Mouse (Mus musculus): ENCODE data around the gene Nras. TPM values are rescaled to one million over a fixed set of nuclear protein-coding genes. Genes with fewer than 3 reads are reported as not detected.
A peak's percentile ranks its signal among the peaks of the same experiment; 100 is the strongest.

Gene Nras
- total RNA-seq, 2 experiments from 2014 or later = 50.1 to 53.5 TPM

- intact Hi-C loops (cut with DNase I) = no loop called here
- DNase-seq = peak; percentile 57
- no peak for TF ChIP-seq CTCF (IDR thresholded peaks at IDR 0.05)
- H3K27ac ChIP-seq = peak overlapping the region; percentile 94
- no peak overlapping the region for H3K4me3 ChIP-seq
Measured at GRCm38 (mm10) chr3:103068971-103069370, 10.9 kb downstream of the Nras start.

GRCm38 (mm10) chr3:103073771-103074170 lies 15.7 kb downstream of the Nras start, which contains the start of gene Ampd1:
Gene Ampd1, plus strand, starts transcription at chr3:103074014.
- DNase-seq = no peak

GRCm38 (mm10) chr3:103075871-103076270 lies 17.8 kb downstream of the Nras start:
- no peak for TF ChIP-seq CTCF (IDR thresholded peaks at IDR 0.05)
- Histone ChIP-seq H3K27ac (peak overlapping the region; percentile 94), H3K4me3 (peak overlapping the region; percentile 78)
- peak; percentile 60 for DNase-seq
- intact Hi-C loops (cut with DNase I) = no loop called here

More at GRCm38 (mm10) chr3:103073771-103074170, 15.7 kb downstream of the Nras start, which contains the start of gene Ampd1:
- TF ChIP-seq CTCF (IDR thresholded peaks at IDR 0.05) = no peak
- Histone ChIP-seq H3K4me3 (peak within 1 kb of the TSS; percentile 78), H3K27ac (peak within 1 kb of the TSS; percentile 94)
- intact Hi-C loops (cut with DNase I) = no loop called here

GRCm38 (mm10) chr3:103076476-103076875 lies 18.4 kb downstream of the Nras start:
- DNase-seq = peak; percentile 61
- H3K27ac ChIP-seq = peak overlapping the region; percentile 94
- intact Hi-C loops (cut with DNase I) = no loop called here
- H3K4me3 ChIP-seq = peak overlapping the region; percentile 78
- TF ChIP-seq CTCF (IDR thresholded peaks at IDR 0.05) = no peak

- TF ChIP-seq CTCF (IDR thresholded peaks at IDR 0.05) = no peak
- intact Hi-C loops (cut with DNase I) = no loop called here
- peak overlapping the region; percentile 78 for H3K4me3 ChIP-seq
- peak overlapping the region; percentile 94 for H3K27ac ChIP-seq
- peak; percentile 76 for DNase-seq
Measured at GRCm38 (mm10) chr3:103079301-103079700, 21.2 kb downstream of the Nras start.

- intact Hi-C loops (cut with DNase I) = no loop called here
Measured at GRCm38 (mm10) chr3:103081051-103081450, 23.0 kb downstream of the Nras start.

GRCm38 (mm10) chr3:103081861-103082453 lies 23.9 kb downstream of the Nras start:
- peak; percentile 55 for DNase-seq
- TF ChIP-seq CTCF (IDR thresholded peaks at IDR 0.05) = no peak
- peak overlapping the region; percentile 94 for H3K27ac ChIP-seq
- peak overlapping the region; percentile 34 for H3K4me3 ChIP-seq
- intact Hi-C loops (cut with DNase I) = no loop called here

More at GRCm38 (mm10) chr3:103081051-103081450, 23.0 kb downstream of the Nras start:
- TF ChIP-seq CTCF (IDR thresholded peaks at IDR 0.05) = no peak
- no peak for DNase-seq
- no peak overlapping the region for H3K4me3 ChIP-seq
- H3K27ac ChIP-seq = peak overlapping the region; percentile 94

GRCm38 (mm10) chr3:103082761-103083160 lies 24.7 kb downstream of the Nras start:
- DNase-seq = peak; percentile 78
- intact Hi-C loops (cut with DNase I) = no loop called here
- no peak for TF ChIP-seq CTCF (IDR thresholded peaks at IDR 0.05)
- peak overlapping the region; percentile 94 for H3K27ac ChIP-seq
- peak overlapping the region; percentile 34; the same call in 1 of the 2 replicates for H3K4me3 ChIP-seq

GRCm38 (mm10) chr3:103085986-103086385 lies 27.9 kb downstream of the Nras start:
- TF ChIP-seq CTCF (IDR thresholded peaks at IDR 0.05) = no peak
- Histone ChIP-seq H3K4me3 (no peak overlapping the region), H3K27ac (peak overlapping the region; percentile 94; the same call in 1 of the 2 replicates)
- no peak for DNase-seq
- intact Hi-C loops (cut with DNase I) = no loop called here

- H3K4me3 ChIP-seq = no peak overlapping the region
- no peak for TF ChIP-seq CTCF (IDR thresholded peaks at IDR 0.05)
- intact Hi-C loops (cut with DNase I) = no loop called here
- no peak overlapping the region for H3K27ac ChIP-seq
- DNase-seq = no peak
Measured at GRCm38 (mm10) chr3:103091753-103092152, 33.7 kb downstream of the Nras start.

- no peak for TF ChIP-seq CTCF (IDR thresholded peaks at IDR 0.05)
- Histone ChIP-seq H3K27ac (no peak overlapping the region; the same call in 1 of the 2 replicates), H3K4me3 (no peak overlapping the region)
- no peak for DNase-seq
- intact Hi-C loops (cut with DNase I) = loop anchor here (5.0 kb wide), 1 partner anchor 56 kb away; no protein-coding TSS in a partner anchor
Measured at GRCm38 (mm10) chr3:103098662-103099061, 40.6 kb downstream of the Nras start.

- no peak for DNase-seq
- Histone ChIP-seq H3K4me3 (no peak overlapping the region), H3K27ac (no peak overlapping the region)
- TF ChIP-seq CTCF (IDR thresholded peaks at IDR 0.05) = peak; percentile 53
- intact Hi-C loops (cut with DNase I) = loop anchor here (5.0 kb wide), 3 partner anchors 48 to 73 kb away; partner anchors contain the start of gene Bcas2
Measured at GRCm38 (mm10) chr3:103099667-103100066, 41.6 kb downstream of the Nras start.

GRCm38 (mm10) chr3:103100735-103101134 lies 42.6 kb downstream of the Nras start:
- peak overlapping the region; percentile 46; the same call in 1 of the 2 replicates for H3K27ac ChIP-seq
- H3K4me3 ChIP-seq = no peak overlapping the region
- intact Hi-C loops (cut with DNase I) = loop anchor here (5.0 kb wide), 2 partner anchors 47 to 72 kb away; partner anchors contain the start of gene Bcas2
- no peak for DNase-seq
- peak; percentile 60 for TF ChIP-seq CTCF (IDR thresholded peaks at IDR 0.05)
